Mouse (Mus musculus): ENCODE measurements around the gene Pllp. TPM values are rescaled to one million over a fixed set of nuclear protein-coding genes. Genes with fewer than 3 reads are reported as not detected.

The Pllp gene
- polyA plus RNA-seq, 1 experiment from 2014 or later, result 16.6 TPM

DNA sequence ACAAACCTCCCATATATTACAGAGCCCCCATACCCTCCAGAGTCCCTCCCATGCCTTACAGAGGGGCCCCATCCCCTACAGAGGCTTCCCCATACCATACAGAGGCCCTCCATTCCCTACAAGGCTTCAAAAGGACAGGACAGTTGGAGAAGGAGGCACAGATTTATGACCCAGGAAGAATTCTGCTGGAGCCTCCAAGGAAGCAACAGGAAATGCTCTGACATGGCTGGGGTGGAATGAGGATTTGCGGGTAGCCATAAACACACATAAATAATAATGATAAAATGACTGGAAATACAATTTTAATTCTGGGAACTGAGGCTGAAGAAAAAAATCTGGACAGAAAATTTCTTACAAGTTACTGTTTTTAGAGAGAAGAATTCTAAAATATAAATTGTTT, 20.8 kb upstream of the Pllp start:
- Histone ChIP-seq H3K9me3 (replicated peaks; ENCODE audit: low read length) (no peaks in the 10 kb centered on the region), H3K27me3 (ENCODE audit: insufficient read depth, low read length) (no peaks in the 10 kb centered on the region), H3K4me2 (ENCODE audit: low read length) (no peak overlapping the region), H3K4me3 (replicated peaks; ENCODE audit: low read depth, low read length) (no peak overlapping the region), H3K27ac (0 out of 2 replicates have a peak overlapping the region, but pooled peaks have one; percentile 50), H3K36me3 (ENCODE audit: insufficient read depth, low read length) (no peaks in the 10 kb centered on the region), H3K4me1 (replicated peaks; ENCODE audit: insufficient read depth, low read length) (no peaks in the 10 kb centered on the region), H3K9ac (ENCODE audit: low read depth, low read length) (no peak overlapping the region)
- 56% methylated on average over 1 of the region's 1 CpGs for WGBS
- ATAC-seq (replicated peaks; ENCODE audit: low FRiP score, low read depth), result no peak
- DNase-seq (ENCODE audit: low spot score), result peak; percentile 84
- TF ChIP-seq CTCF (IDR thresholded peaks at IDR 0.05; ENCODE audit: low read depth), result no peak

- Histone ChIP-seq H3K36me3 (ENCODE audit: insufficient read depth, low read length) (no peaks in the 10 kb centered on the region), H3K4me2 (ENCODE audit: low read length) (no peak overlapping the region), H3K27me3 (ENCODE audit: insufficient read depth, low read length) (no peaks in the 10 kb centered on the region), H3K9ac (ENCODE audit: low read depth, low read length) (no peak overlapping the region), H3K4me3 (replicated peaks; ENCODE audit: low read depth, low read length) (no peak overlapping the region), H3K27ac (no peak overlapping the region), H3K9me3 (replicated peaks; ENCODE audit: low read length) (no peaks in the 10 kb centered on the region), H3K4me1 (replicated peaks; ENCODE audit: insufficient read depth, low read length) (0 out of 2 replicates have a peak, but pooled peaks cover 5% of the 10 kb centered on the region)
- DNase-seq (ENCODE audit: low spot score) (no peak), ATAC-seq (replicated peaks; ENCODE audit: low FRiP score, low read depth) (no peak)
- no peak for TF ChIP-seq CTCF (IDR thresholded peaks at IDR 0.05; ENCODE audit: low read depth)
- 64% methylated on average over 3 of the region's 3 CpGs for WGBS
Measured at GRCm38 (mm10) chr8:94715871-94716270, 19.8 kb upstream of the Pllp start.

DNA sequence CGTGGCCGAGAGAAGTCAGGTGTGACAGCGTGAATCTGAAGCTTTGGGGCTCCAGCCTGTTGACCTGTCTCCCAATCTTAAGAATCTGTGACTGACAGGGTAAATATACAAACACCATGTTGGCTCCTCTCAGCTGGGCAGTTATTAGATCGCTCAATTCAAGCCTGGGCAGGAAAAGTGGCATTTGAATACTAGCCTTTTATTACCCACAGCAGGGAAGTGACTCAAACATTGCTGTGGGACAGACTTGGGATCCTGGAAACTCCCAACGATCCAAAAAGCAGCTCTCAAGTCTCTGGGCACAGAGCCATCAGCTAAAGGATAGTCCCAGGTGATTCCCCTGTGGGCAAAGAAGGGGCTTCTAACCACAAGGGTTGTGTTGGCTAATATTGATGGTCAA, 18.5 kb upstream of the Pllp start:
- H3K27ac ChIP-seq, result no peak overlapping the region
- H3K36me3 ChIP-seq (ENCODE audit: insufficient read depth, low read length), result no peaks in the 10 kb centered on the region
- no peaks in the 10 kb centered on the region for H3K9me3 ChIP-seq (replicated peaks; ENCODE audit: low read length)
- H3K27me3 ChIP-seq (ENCODE audit: insufficient read depth, low read length), result no peaks in the 10 kb centered on the region
- WGBS, result 49% methylated on average over 5 of the region's 5 CpGs
- DNase-seq (ENCODE audit: low spot score) (no peak), ATAC-seq (replicated peaks; ENCODE audit: low FRiP score, low read depth) (no peak)
- 0 out of 2 replicates have a peak, but pooled peaks cover 5% of the 10 kb centered on the region for H3K4me1 ChIP-seq (replicated peaks; ENCODE audit: insufficient read depth, low read length)
- TF ChIP-seq CTCF (IDR thresholded peaks at IDR 0.05; ENCODE audit: low read depth), result no peak
- H3K4me2 ChIP-seq (ENCODE audit: low read length), result no peak overlapping the region
- H3K9ac ChIP-seq (ENCODE audit: low read depth, low read length), result no peak overlapping the region
- H3K4me3 ChIP-seq (replicated peaks; ENCODE audit: low read depth, low read length), result no peak overlapping the region

DNA sequence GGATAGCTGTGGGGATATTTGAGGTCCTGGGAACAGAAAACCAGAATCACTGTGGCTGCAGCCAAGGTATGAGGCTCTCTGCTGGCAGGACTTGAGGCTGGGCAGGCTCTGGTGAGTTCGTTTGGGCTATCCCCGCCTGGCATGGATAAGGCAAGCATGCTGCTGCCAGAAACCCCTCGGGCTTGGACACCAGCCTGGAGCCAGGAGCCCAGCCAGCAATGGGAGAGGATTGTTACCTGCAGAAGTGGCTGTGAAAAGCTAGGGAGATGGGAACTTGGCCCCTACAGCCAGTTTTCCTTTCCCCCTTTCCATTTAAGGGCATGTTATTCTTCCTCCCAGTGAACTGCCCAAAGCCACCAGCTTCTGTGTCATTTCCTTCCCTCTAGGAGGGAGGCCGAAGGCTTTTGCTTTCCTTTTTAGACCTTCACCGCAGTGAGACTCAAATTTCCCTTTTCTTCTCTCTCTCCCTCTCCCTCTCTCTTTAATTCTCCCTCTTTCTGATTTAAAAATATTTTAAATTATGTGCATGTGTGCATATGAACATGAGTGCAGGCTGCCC, 15.2 kb upstream of the Pllp start:
- ATAC-seq (replicated peaks; ENCODE audit: low FRiP score, low read depth), result no peak
- peak; percentile 52 for DNase-seq (ENCODE audit: low spot score)
- H3K27ac ChIP-seq, result 0 out of 2 replicates have a peak overlapping the region, but pooled peaks have one; percentile 13
- 50% methylated on average over 5 of the region's 5 CpGs for WGBS
- H3K9ac ChIP-seq (ENCODE audit: low read depth, low read length), result no peak overlapping the region
- H3K4me1 ChIP-seq (replicated peaks; ENCODE audit: insufficient read depth, low read length), result 0 out of 2 replicates have a peak, but pooled peaks cover 5% of the 10 kb centered on the region
- no peak for TF ChIP-seq CTCF (IDR thresholded peaks at IDR 0.05; ENCODE audit: low read depth)
- H3K27me3 ChIP-seq (ENCODE audit: insufficient read depth, low read length), result no peaks in the 10 kb centered on the region
- H3K9me3 ChIP-seq (replicated peaks; ENCODE audit: low read length), result no peaks in the 10 kb centered on the region
- H3K36me3 ChIP-seq (ENCODE audit: insufficient read depth, low read length), result no peaks in the 10 kb centered on the region
- H3K4me3 ChIP-seq (replicated peaks; ENCODE audit: low read depth, low read length), result no peak overlapping the region
- H3K4me2 ChIP-seq (ENCODE audit: low read length), result no peak overlapping the region

DNA sequence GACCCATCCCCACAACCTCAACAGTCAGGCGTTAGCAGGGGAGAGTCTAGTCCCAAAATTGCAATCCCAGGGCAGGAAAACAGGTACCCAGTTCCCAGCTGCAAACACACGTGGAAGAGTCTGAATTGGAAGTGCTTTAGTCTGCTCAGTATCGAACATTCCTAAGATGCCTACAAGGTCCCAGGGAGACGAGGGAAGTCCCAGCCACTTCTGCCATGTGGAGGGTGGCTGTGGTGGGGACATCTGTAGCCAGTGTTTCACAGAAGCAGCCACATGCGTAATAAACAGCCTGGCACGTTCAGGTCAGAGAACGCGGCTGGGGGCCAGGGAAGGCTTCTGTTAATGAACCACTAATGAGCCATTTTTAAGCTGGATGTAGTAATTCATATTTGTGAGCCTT, 14.3 kb upstream of the Pllp start:
- Histone ChIP-seq H3K4me2 (ENCODE audit: low read length) (no peak overlapping the region), H3K36me3 (ENCODE audit: insufficient read depth, low read length) (no peaks in the 10 kb centered on the region), H3K27ac (no peak overlapping the region), H3K27me3 (ENCODE audit: insufficient read depth, low read length) (no peaks in the 10 kb centered on the region), H3K9me3 (replicated peaks; ENCODE audit: low read length) (no peaks in the 10 kb centered on the region), H3K4me1 (replicated peaks; ENCODE audit: insufficient read depth, low read length) (0 out of 2 replicates have a peak, but pooled peaks cover 5% of the 10 kb centered on the region), H3K4me3 (replicated peaks; ENCODE audit: low read depth, low read length) (no peak overlapping the region), H3K9ac (ENCODE audit: low read depth, low read length) (no peak overlapping the region)
- DNase-seq (ENCODE audit: low spot score) (no peak), ATAC-seq (replicated peaks; ENCODE audit: low FRiP score, low read depth) (no peak)
- WGBS, result 65% methylated on average over 8 of the region's 8 CpGs
- no peak for TF ChIP-seq CTCF (IDR thresholded peaks at IDR 0.05; ENCODE audit: low read depth)

DNA sequence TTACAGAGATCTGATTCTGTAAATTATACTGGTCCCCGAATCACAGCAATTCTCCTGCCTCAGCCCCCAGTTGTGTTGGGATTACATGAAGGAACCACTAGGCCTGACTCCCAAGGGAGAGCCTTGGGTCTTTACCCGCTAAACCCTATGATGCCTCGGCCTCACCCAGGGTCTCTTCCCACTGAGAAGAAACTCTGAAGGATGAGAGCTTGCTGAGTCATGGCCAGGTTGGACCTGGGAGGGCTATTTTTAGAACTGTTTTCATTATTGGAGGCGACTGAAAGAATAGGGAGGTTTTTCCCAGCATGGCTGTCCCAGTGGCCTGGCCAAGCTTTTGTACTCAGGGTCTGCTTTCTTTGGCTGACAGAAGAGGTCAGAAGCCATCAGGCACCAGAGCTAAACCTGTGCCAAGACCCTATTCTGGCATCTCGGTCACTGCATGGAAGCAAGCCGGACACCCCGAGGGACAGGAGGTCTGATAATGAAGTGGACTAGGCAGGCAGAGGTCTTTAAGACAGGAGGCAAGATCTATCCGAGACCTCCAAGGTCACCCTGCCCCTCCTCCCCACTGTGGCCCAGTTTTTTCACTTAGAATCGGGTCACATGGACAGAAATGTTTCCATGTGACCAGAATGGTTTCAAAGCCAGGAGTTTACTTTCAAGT, 10.8 kb upstream of the Pllp start:
- ATAC-seq (replicated peaks; ENCODE audit: low FRiP score, low read depth), result no peak
- WGBS, result 70% methylated on average over 9 of the region's 9 CpGs
- H3K27me3 ChIP-seq (ENCODE audit: insufficient read depth, low read length), result no peaks in the 10 kb centered on the region
- H3K9me3 ChIP-seq (replicated peaks; ENCODE audit: low read length), result no peaks in the 10 kb centered on the region
- TF ChIP-seq CTCF (IDR thresholded peaks at IDR 0.05; ENCODE audit: low read depth), result no peak
- no peak for DNase-seq (ENCODE audit: low spot score)
- 0 out of 2 replicates have a peak, but pooled peaks cover 5% of the 10 kb centered on the region for H3K4me1 ChIP-seq (replicated peaks; ENCODE audit: insufficient read depth, low read length)
- H3K27ac ChIP-seq, result no peak overlapping the region
- H3K36me3 ChIP-seq (ENCODE audit: insufficient read depth, low read length), result no peaks in the 10 kb centered on the region
- H3K9ac ChIP-seq (ENCODE audit: low read depth, low read length), result no peak overlapping the region
- H3K4me2 ChIP-seq (ENCODE audit: low read length), result no peak overlapping the region
- H3K4me3 ChIP-seq (replicated peaks; ENCODE audit: low read depth, low read length), result no peak overlapping the region

All from kidney, postnatal 0 days (tissue).